Mouse (Mus musculus) erythroblast, embryonic 14.5 days (primary cell): ENCODE measurements around the gene Cenpe.

ENCODE experiments used
- GATA1 ChIP-seq: IDR thresholded peaks from 2 replicates; pipeline ENCODE4 v1.6.1; 2012; ENCODE audit warnings: low read length, inconsistent platforms, mixed read lengths
- TAL1 ChIP-seq: IDR thresholded peaks from 3 replicates; pipeline ENCODE4 v1.6.1; 2012; ENCODE audit warnings: low read length, inconsistent platforms, mixed read lengths

GRCm38 (mm10) chr3:135232462-135232861, 20.1 kb downstream of the Cenpe start:
- TF ChIP-seq GATA1 (no peak), TAL1 (no peak)
